Mouse (Mus musculus) left cerebral cortex, adult 2 months (tissue): ENCODE measurements around the gene Dhx9. TPM values are rescaled to one million over a fixed set of nuclear protein-coding genes. Genes with fewer than 3 reads are reported as not detected.
"Not testable (repeated sequence)": the region's sequence is repeated elsewhere in the genome, so short reads cannot be mapped to it uniquely, and the experiment has no call there.

Experiments used
- DNase-seq, 2 experiments: peaks; one replicate each; pipeline ENCODE4 v3.0.0; 2021 to 2022; ENCODE audit warnings: low spot score in 2 of 2, mixed read lengths in 1 of 2; ENCODE audit errors: extremely low spot score in 1 of 2
- H3K27ac ChIP-seq: fragments of 200-600 bp; 2 replicates; pipeline ENCODE4 v1.8.1; 2022
- H3K4me3 ChIP-seq: fragments of 200-600 bp; 2 replicates; pipeline ENCODE4 v1.8.1; 2022
- CTCF ChIP-seq: fragments of 200-600 bp; IDR thresholded peaks from 2 replicates; pipeline ENCODE4 v1.8.1; 2022; ENCODE audit warnings: antibody characterized with exemption, mild to moderate bottlenecking, moderate library complexity
- intact Hi-C: fragments of 180-260 bp; cut with DNase I; formaldehyde crosslinking; loops from one replicate; pipeline ENCODE4 v1.15.1; 2025
- total RNA-seq, 2 experiments: library from RNA; stranded (reverse); gene quantifications; 2 replicates each; pipeline ENCODE4 v1.2.3; 2021

The Dhx9 gene
- total RNA-seq, 2 experiments from 2014 or later = 95.3 to 102 TPM

GRCm38 (mm10) chr1:153500030-153500429 lies 12.6 kb upstream of the Dhx9 start:
- Histone ChIP-seq H3K27ac (no peak overlapping the region), H3K4me3 (no peak overlapping the region)
- no peak for TF ChIP-seq CTCF
- DNase-seq = no peak
- intact Hi-C loops = no loop called here

DNA sequence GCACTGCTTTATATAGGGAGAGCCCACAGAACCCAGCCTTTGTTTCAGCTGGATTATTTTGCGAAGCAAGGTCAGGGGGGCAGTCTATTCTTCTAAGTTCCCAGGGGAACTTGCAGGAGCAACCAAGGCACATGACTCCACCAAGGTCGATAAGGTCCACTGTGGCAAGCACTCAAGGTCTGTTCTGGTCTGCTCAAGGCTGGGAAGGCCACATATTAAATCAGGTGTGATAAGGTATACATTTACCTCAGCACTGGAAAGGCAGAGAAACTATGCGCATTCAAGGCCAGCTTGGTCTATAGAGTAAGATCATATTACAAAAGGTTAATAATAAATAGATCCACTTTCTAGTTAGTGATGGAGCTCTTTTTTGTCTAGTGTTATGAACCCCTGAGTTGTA lies 8.6 kb upstream of the Dhx9 start:
- H3K27ac ChIP-seq = no peak overlapping the region
- TF ChIP-seq CTCF = no peak
- intact Hi-C loops = no loop called here
- H3K4me3 ChIP-seq = no peak overlapping the region
- no peak for DNase-seq

GRCm38 (mm10) chr1:153493931-153494330 lies 6.5 kb upstream of the Dhx9 start:
- no peak overlapping the region for H3K27ac ChIP-seq
- H3K4me3 ChIP-seq = no peak overlapping the region
- TF ChIP-seq CTCF = no peak
- intact Hi-C loops = no loop called here
- no peak for DNase-seq

- no peak overlapping the region for H3K4me3 ChIP-seq
- no peak for TF ChIP-seq CTCF
- intact Hi-C loops = no loop called here
- no peak overlapping the region for H3K27ac ChIP-seq
- no peak for DNase-seq
Observed at GRCm38 (mm10) chr1:153493338-153493737, 5.9 kb upstream of the Dhx9 start.

DNA sequence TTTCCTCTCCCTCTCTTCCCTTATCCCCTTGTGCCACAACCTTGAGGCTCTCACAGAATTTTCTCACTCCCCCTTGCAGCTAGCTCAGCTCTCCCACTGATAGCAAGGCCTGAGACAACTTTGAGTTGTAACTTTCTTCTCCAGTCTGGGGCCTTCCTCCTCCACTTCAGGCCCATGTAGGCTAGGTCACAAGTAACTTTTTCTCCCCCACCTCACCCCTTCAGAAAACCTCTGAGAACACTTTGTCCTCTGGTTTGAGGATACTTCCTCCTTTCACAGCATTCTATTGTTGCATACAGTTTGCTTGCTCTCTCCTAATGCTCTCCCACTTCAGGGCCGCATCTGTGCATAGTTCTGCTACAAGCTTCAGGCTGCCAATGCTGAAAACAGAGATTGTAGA lies 4.4 kb upstream of the Dhx9 start:
- TF ChIP-seq CTCF = no peak
- Histone ChIP-seq H3K4me3 (no peak overlapping the region), H3K27ac (no peak overlapping the region)
- no peak for DNase-seq
- intact Hi-C loops = no loop called here

DNA sequence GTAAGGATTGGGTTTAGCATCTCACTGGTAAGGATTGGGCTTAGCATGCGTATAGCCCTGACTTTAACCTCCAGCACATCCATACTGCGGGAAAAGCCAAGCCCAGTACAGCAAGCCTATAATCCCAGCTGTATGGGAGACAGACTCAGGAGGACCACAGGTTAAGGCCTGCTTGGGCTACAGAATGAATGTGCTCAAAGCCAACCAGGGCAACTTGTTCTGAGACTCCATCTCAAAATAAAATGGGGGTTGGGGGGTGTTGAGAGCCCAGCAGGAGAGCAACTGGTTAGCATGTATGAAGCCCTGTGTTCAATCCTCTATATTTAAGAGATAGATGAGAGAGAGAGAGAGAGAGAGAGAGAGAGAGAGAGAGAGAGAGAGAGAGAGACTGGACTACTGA lies 3.9 kb upstream of the Dhx9 start:
- no peak for TF ChIP-seq CTCF
- H3K4me3 ChIP-seq = no peak overlapping the region
- intact Hi-C loops = no loop called here
- no peak overlapping the region for H3K27ac ChIP-seq
- DNase-seq = no peak

GRCm38 (mm10) chr1:153489963-153490362 lies 2.5 kb upstream of the Dhx9 start:
- no peak for DNase-seq
- intact Hi-C loops = no loop called here
- no peak overlapping the region for H3K4me3 ChIP-seq
- H3K27ac ChIP-seq = no peak overlapping the region
- no peak for TF ChIP-seq CTCF

- no peak for DNase-seq
- intact Hi-C loops = no loop called here
- H3K27ac ChIP-seq = no peak overlapping the region
- no peak for TF ChIP-seq CTCF
- no peak overlapping the region for H3K4me3 ChIP-seq
Observed at GRCm38 (mm10) chr1:153489540-153489939, 2.1 kb upstream of the Dhx9 start.

DNA sequence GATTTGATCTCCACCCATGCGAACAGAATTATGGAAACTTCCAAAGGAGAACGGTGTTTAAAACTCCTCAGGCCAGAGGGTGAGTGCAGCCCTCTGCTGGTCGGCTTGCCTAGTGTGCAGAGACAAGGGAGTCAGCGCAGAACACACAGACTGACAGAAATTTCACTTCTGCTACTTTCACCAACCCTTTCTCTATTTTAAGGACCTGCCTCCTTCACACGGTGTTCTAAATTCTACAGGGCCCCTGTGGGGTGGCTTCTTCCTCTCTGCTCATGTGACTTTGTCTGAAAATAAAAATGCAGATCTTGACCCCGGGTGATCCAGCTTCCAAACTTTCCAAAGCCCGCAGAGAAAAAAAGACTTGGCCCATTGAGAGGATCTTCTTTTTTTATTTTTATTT lies 1.7 kb upstream of the Dhx9 start:
- Histone ChIP-seq H3K4me3 (no peak overlapping the region), H3K27ac (no peak overlapping the region)
- TF ChIP-seq CTCF = peak; percentile 28
- DNase-seq = no peak
- intact Hi-C loops = no loop called here

DNA sequence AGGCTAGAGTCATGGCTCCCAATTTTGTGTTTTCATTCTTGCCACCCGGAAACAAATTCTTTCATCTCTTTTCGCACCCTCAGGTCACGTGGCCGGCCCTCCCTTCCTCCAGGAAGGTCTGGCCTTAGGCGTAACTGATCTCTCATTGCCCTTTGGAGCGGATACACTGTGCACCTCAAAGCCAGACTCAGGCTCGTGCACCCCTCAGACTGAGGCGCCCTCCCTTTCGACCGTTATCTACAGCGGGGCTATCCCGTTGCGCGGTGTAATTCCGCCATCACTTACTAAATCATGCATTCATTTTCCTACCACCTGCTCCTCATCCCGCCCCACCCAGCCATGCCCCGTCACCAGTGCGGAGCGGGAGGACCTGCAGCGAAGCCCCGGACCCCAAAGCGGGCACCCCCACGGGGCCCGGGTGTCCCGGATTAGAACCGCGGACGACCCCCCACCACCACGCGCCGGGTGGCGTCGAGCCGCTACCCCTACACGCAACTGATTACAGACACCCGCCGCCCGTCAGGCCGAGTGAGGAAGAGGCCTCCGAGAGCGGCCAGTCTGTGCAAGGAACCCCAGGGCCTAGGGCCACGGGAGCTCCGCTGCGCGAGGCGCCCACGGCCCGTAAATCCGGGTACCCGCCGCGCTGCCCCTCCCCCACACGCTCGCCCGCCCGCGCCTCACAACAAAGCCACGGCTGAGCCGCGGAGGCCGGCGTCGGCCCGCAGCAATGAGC lies 527 bp downstream of the Dhx9 start:
- Histone ChIP-seq H3K4me3 (peak overlapping the region; percentile 86), H3K27ac (peak overlapping the region; percentile 94)
- no peak for TF ChIP-seq CTCF
- peak in 1 of 2 experiments; percentile 23 for DNase-seq
- intact Hi-C loops = loop anchor here (2.0 kb wide), 1 partner anchor 262 kb away; the partner anchor contains the start of gene Rnasel

GRCm38 (mm10) chr1:153486120-153486519 lies 1.3 kb downstream of the Dhx9 start:
- peak overlapping the region; percentile 86 for H3K4me3 ChIP-seq
- not testable (repeated sequence) for DNase-seq, H3K27ac ChIP-seq
- intact Hi-C loops = loop anchor here (2.0 kb wide), 1 partner anchor 263 kb away; the partner anchor contains the start of gene Rnasel

DNA sequence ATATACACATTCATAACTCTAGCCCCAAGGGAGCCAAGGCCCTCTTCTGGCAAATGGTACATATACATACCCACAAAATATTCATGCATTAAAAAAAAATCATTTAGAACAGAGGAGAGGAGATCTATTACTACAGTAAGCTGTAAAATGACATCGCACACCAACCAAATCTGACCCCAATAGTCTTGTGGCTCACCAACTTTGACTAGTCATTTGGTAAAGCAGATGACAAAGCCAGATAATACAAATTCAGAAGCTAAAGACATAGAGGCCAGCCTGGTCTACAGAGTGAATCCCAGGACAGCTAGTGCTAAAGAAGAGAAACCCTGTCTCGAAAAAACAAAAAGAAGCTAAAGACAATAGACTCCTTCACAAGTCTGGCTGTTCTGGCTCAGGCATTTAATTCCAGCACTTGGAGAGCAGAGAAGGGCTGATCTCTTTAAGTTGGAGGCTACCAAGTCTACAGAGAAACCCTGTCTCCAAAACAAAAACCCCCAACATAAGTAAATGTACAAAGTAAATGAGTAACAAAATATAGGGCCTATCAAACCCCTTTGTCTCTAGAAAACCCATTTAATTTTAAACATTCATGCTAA lies 2.2 kb downstream of the Dhx9 start:
- intact Hi-C loops = no loop called here
- Histone ChIP-seq H3K4me3 (peak overlapping the region; percentile 86; the same call in 1 of the 2 replicates), H3K27ac (no peak overlapping the region)
- TF ChIP-seq CTCF = no peak
- no peak for DNase-seq

GRCm38 (mm10) chr1:153481025-153481412 lies 6.4 kb downstream of the Dhx9 start:
- intact Hi-C loops = no loop called here
- no peak for TF ChIP-seq CTCF
- Histone ChIP-seq H3K27ac (no peak overlapping the region), H3K4me3 (no peak overlapping the region)
- DNase-seq = no peak
